In genomic region chr1:165468971-165469370, GRCm38 (mm10) we compare ENCODE assay signal across 17 mouse cellular contexts. TPM values are rescaled to one million over a fixed set of nuclear protein-coding genes. Genes with fewer than 3 reads are reported as not detected.
"Had no signal": no experiment of that assay in that cellular context is flagged by ENCODE, and none has a peak within 500 bp of the region (broad histone marks: within the 10 kb centered on the region; RNA-seq: fewer than 3 reads in every experiment).

No protein-coding gene starts in this region.

- H3K27ac ChIP-seq: layer of hippocampus, adult 2 months; limb, embryonic 10.5 days; limb, embryonic 13.5 days had no signal

- H3K9ac ChIP-seq: limb, embryonic 13.5 days; liver, embryonic 13.5 days had no signal

- H3K4me3 ChIP-seq: layer of hippocampus, adult 2 months; limb, embryonic 10.5 days; limb, embryonic 13.5 days; liver, embryonic 13.5 days had no signal

- ATAC-seq: intestine, postnatal 0 days had no signal

- H3K36me3 ChIP-seq: limb, embryonic 10.5 days; limb, embryonic 13.5 days; liver, embryonic 13.5 days had no signal

- H3K4me2 ChIP-seq: limb, embryonic 13.5 days; liver, embryonic 13.5 days; midbrain, embryonic 11.5 days had no signal

- H3K4me1 ChIP-seq: limb, embryonic 10.5 days; limb, embryonic 13.5 days had no signal

- H3K9me3 ChIP-seq: limb, embryonic 10.5 days; limb, embryonic 13.5 days; liver, embryonic 13.5 days had no signal

- DNase-seq: layer of hippocampus, adult 9-11 months; liver, embryonic 13.5 days; lung, adult 2 months; lung, postnatal 14 days; lung, postnatal 4 days; midbrain, embryonic 14.5 days; thymus, adult 18-20 months; thymus, postnatal 36 days had no signal

- H3K27me3 ChIP-seq: limb, embryonic 13.5 days; liver, embryonic 13.5 days had no signal

RNA-seq across cellular contexts. Expression of gene Adcy10, which starts 16.0 kb away (rescaled TPM):
- total RNA-seq: midbrain, postnatal 0 days had no signal
- polyA plus RNA-seq: intestine, postnatal 0 days; large intestine, adult 2 months; limb, embryonic 13.5 days; lung, embryonic 16.5 days; small intestine, adult 2 months had no signal
